In the genomic region with DNA sequence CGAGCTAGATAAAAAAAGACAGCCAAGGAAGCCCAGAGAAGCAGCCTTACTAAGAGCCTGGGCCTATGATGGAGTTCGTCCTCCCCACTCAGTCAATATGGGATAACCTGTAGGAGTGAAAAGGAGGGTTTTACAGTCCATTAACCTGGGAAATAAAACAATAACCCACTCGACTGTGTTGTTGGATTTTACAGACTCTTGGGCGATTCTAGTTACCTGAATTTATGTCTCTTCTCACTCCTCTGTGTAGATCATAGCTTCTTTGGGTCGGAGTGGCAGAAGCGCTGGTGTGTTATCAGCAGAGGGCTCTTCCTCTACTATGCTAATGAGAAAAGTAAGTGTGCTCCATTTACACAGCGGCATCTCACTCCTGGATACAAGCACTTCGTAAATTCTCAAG, we compare ENCODE assay signal across 33 mouse cellular contexts.
"Had no signal": no experiment of that assay in that cellular context is flagged by ENCODE, and none has a peak within 500 bp of the region (broad histone marks: within the 10 kb centered on the region; RNA-seq: fewer than 3 reads in every experiment).

No protein-coding gene starts in this region.

- H3K27ac ChIP-seq: heart, embryonic 10.5 days; heart, embryonic 13.5 days; heart, embryonic 15.5 days; hindbrain, embryonic 10.5 days; hindbrain, embryonic 12.5 days; hindbrain, embryonic 13.5 days; hindbrain, embryonic 14.5 days; hindbrain, embryonic 15.5 days; hindbrain, postnatal 0 days; intestine, embryonic 15.5 days; layer of hippocampus, adult 2 months; left cerebral cortex, adult 2 months had no signal

- ATAC-seq: hindbrain, embryonic 16.5 days; hindbrain, postnatal 0 days; inflammation-experienced regulatory T-cells, adult 6 months; intestine, embryonic 15.5 days; intestine, embryonic 16.5 days; intestine, postnatal 0 days had no signal

- H3K9me3 ChIP-seq: heart, embryonic 10.5 days; heart, embryonic 12.5 days; heart, embryonic 13.5 days; heart, embryonic 15.5 days; hindbrain, embryonic 10.5 days; hindbrain, embryonic 12.5 days; hindbrain, embryonic 13.5 days; hindbrain, embryonic 15.5 days; intestine, embryonic 15.5 days had no signal

- H3K4me3 ChIP-seq: heart, embryonic 10.5 days; heart, embryonic 12.5 days; heart, embryonic 13.5 days; heart, embryonic 15.5 days; hindbrain, embryonic 10.5 days; hindbrain, embryonic 12.5 days; hindbrain, embryonic 13.5 days; hindbrain, embryonic 15.5 days; intestine, embryonic 15.5 days; layer of hippocampus, adult 2 months; left cerebral cortex, adult 2 months had no signal

- H3K27me3 ChIP-seq: hindbrain, embryonic 12.5 days; hindbrain, embryonic 15.5 days had no signal

- H3K36me3 ChIP-seq: heart, embryonic 10.5 days; heart, embryonic 12.5 days; heart, embryonic 13.5 days; heart, embryonic 15.5 days; hindbrain, embryonic 10.5 days; hindbrain, embryonic 12.5 days; hindbrain, embryonic 13.5 days; hindbrain, embryonic 15.5 days; intestine, embryonic 15.5 days had no signal

- H3K4me1 ChIP-seq: heart, embryonic 10.5 days; heart, embryonic 12.5 days; heart, embryonic 13.5 days; heart, embryonic 15.5 days; hindbrain, embryonic 10.5 days; hindbrain, embryonic 15.5 days; intestine, embryonic 15.5 days had no signal

- DNase-seq: heart, postnatal 10 days; heart, postnatal 14 days; heart, postnatal 36 days; heart, postnatal 4 days; kidney, adult 11 months; kidney, adult 18-20 months; kidney, adult 2 months; kidney, adult 8-10 months; kidney, adult 9 months; kidney, postnatal 10 days; kidney, postnatal 14 days; kidney, postnatal 25 days; kidney, postnatal 36 days; layer of hippocampus, adult 9-11 months; layer of hippocampus, postnatal 36 days had no signal

- H3K4me2 ChIP-seq: heart, embryonic 11.5 days; heart, embryonic 12.5 days; heart, embryonic 13.5 days; heart, embryonic 15.5 days; hindbrain, embryonic 12.5 days; hindbrain, embryonic 13.5 days; hindbrain, embryonic 14.5 days; hindbrain, embryonic 15.5 days; intestine, embryonic 15.5 days had no signal

- H3K9ac ChIP-seq: heart, embryonic 12.5 days; heart, embryonic 13.5 days; heart, embryonic 15.5 days; hindbrain, embryonic 12.5 days; hindbrain, embryonic 13.5 days; hindbrain, embryonic 14.5 days; hindbrain, embryonic 15.5 days; intestine, embryonic 15.5 days had no signal
